Mouse (Mus musculus): ENCODE measurements around the gene Pced1a. TPM values are rescaled to one million over a fixed set of nuclear protein-coding genes. Genes with fewer than 3 reads are reported as not detected.

Pced1a gene
- total and polyA plus RNA-seq, 3 experiments = 11.6 to 17.1 (median 15.3) TPM

DNA sequence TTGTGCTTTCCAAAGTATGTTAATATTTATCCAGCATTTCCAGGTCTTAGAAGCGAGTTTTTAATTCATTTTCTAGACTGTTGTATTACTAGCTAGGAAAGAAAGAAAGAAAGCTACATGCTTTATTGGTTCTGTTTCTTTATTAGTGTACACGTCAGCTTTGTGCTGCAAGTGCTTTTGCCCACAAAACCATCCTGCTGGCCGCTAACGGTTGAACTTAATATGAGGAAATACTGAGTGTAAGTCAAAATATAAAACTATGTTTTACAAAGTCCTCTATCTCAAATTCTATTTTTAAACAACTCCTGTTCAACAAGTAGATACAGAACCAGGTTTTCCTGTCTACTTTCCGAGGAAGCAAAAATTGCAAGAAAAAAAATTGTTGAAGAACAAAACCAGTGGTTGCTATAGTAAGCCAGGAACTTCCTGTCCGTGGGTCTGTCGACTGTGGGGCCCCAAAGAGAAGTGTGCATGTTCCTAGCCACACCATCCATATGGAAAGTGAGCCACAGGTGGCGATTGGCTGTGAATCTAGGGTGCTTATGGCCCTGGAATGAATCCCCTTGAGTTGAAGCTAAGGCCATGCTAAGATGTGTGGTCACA, 48.5 kb upstream of the Pced1a start:
- H3K4me3 ChIP-seq (replicated peaks in 1 of 3; ENCODE audit: low read depth in 2 of 3, low read length in 2 of 3, poor library complexity in 1 of 3) = no peak overlapping the region
- no peak overlapping the region for H3K27ac ChIP-seq (ENCODE audit: insufficient read depth, low read depth)

GRCm38 (mm10) chr2:130469935-130470334, 45.4 kb upstream of the Pced1a start:
- TF ChIP-seq RCOR1 (conservative IDR thresholded peaks at IDR 0.05; ENCODE audit: low read depth, low read length) = no peak
- no peak for TF ChIP-seq MAX (IDR thresholded peaks at IDR 0.05; ENCODE audit: low read length)
- TF ChIP-seq HCFC1 (IDR thresholded peaks at IDR 0.05; ENCODE audit: low read depth, low read length) = no peak
- TF ChIP-seq ELF1 (IDR thresholded peaks at IDR 0.05; ENCODE audit: low read depth, low read length) = no peak
- TF ChIP-seq USF1 (IDR thresholded peaks at IDR 0.05; ENCODE audit: low read depth, low read length) = no peak
- no peak for TF ChIP-seq TCF12 (IDR thresholded peaks at IDR 0.05; ENCODE audit: low read depth, low read length)
- no peak for TF ChIP-seq CHD2 (IDR thresholded peaks at IDR 0.05; ENCODE audit: low read length)
- no peak for TF ChIP-seq UBTF (IDR thresholded peaks at IDR 0.05; ENCODE audit: low read depth, low read length)
- no peak for TF ChIP-seq ZNF384 (IDR thresholded peaks at IDR 0.05; ENCODE audit: low read depth, low read length)
- TF ChIP-seq KAT2A (IDR thresholded peaks at IDR 0.05; ENCODE audit: insufficient replicate concordance, low read length) = no peak
- no peak for TF ChIP-seq E2F4 (IDR thresholded peaks at IDR 0.05; ENCODE audit: insufficient replicate concordance, low read depth, low read length)
- no peak for TF ChIP-seq SMC3 (IDR thresholded peaks at IDR 0.05; ENCODE audit: low read depth, low read length)
- no peak for TF ChIP-seq IRF4 (IDR thresholded peaks at IDR 0.05; ENCODE audit: low read depth, low read length)
- TF ChIP-seq PAX5 (IDR thresholded peaks at IDR 0.05; ENCODE audit: low read length) = no peak
- TF ChIP-seq TBP (conservative IDR thresholded peaks at IDR 0.05; ENCODE audit: low read depth, low read length) = no peak
- no peak for TF ChIP-seq ZMIZ1 (IDR thresholded peaks at IDR 0.05; ENCODE audit: low read depth, low read length)
- DNase-seq (ENCODE audit: extremely low read depth) = no peak
- peaks cover 2 to 23% of the 10 kb centered on the region in 2 experiments; a peak in 2 of 4 replicates for H3K4me1 ChIP-seq (ENCODE audit: control insufficient read depth in 1 of 2, insufficient read depth in 2 of 2)
- in situ Hi-C loops (cut with MboI; ENCODE audit: low pct_ligation_motif_present, low pct_unique_long_range_greater_than_20kb, low sequenced_read_pairs) = no loop called here
- H3K9me3 ChIP-seq (replicated peaks; ENCODE audit: low read length) = no peaks in the 10 kb centered on the region
- no peak overlapping the region for H3K4me3 ChIP-seq (replicated peaks in 1 of 3; ENCODE audit: low read depth in 2 of 3, low read length in 2 of 3, poor library complexity in 1 of 3)
- H3K9ac ChIP-seq (ENCODE audit: insufficient read depth, low read depth) = no peak overlapping the region
- no peak overlapping the region for H3K4me2 ChIP-seq (ENCODE audit: insufficient read depth, low read depth, poor library complexity, severe bottlenecking)
- H3K27ac ChIP-seq (ENCODE audit: insufficient read depth, low read depth) = no peak overlapping the region
- peaks cover 0 to 10% of the 10 kb centered on the region in 2 experiments for H3K36me3 ChIP-seq (replicated peaks in 1 of 2; ENCODE audit: control insufficient read depth in 1 of 2, insufficient read depth in 1 of 2, low read length in 1 of 2)
- H3K27me3 ChIP-seq (replicated peaks) = no peaks in the 10 kb centered on the region
- no peaks in the 10 kb centered on the region; the same call in 1 of the 2 replicates for H3K79me2 ChIP-seq (replicated peaks; ENCODE audit: control insufficient read depth, extremely low read depth, insufficient read depth, poor library complexity, severe bottlenecking)
- dilution Hi-C loops (cut with MboI; ENCODE audit: extremely low pct_ligation_motif_present, extremely low pct_unique_long_range_greater_than_20kb, low sequenced_read_pairs) = no loop called here

More for the DNA sequence above, 48.5 kb upstream of the Pced1a start:
- dilution Hi-C loops (cut with MboI; ENCODE audit: extremely low pct_ligation_motif_present, extremely low pct_unique_long_range_greater_than_20kb, low sequenced_read_pairs) (no loop called here), in situ Hi-C loops (cut with MboI; ENCODE audit: low pct_ligation_motif_present, low pct_unique_long_range_greater_than_20kb, low sequenced_read_pairs) (no loop called here)
- H3K9me3 ChIP-seq (replicated peaks; ENCODE audit: low read length) = no peaks in the 10 kb centered on the region
- DNase-seq (ENCODE audit: extremely low read depth) = peak; percentile 40
- H3K27me3 ChIP-seq (replicated peaks) = no peaks in the 10 kb centered on the region
- peak overlapping the region; percentile 65 for H3K4me2 ChIP-seq (ENCODE audit: insufficient read depth, low read depth, poor library complexity, severe bottlenecking)
- peak; percentile 27; the same call in 1 of the 2 replicates for TF ChIP-seq TCF12 (IDR thresholded peaks at IDR 0.05; ENCODE audit: low read depth, low read length)
- peak; percentile 67 for TF ChIP-seq ZNF384 (IDR thresholded peaks at IDR 0.05; ENCODE audit: low read depth, low read length)
- no peak for TF ChIP-seq ZKSCAN1 (IDR thresholded peaks at IDR 0.05; ENCODE audit: borderline replicate concordance, low read depth, low read length)
- no peak for TF ChIP-seq MAX (IDR thresholded peaks at IDR 0.05; ENCODE audit: low read length)
- TF ChIP-seq BHLHE40 (IDR thresholded peaks at IDR 0.05; ENCODE audit: low read depth, low read length) = peak; percentile 61
- TF ChIP-seq EP300 (IDR thresholded peaks at IDR 0.05; ENCODE audit: low read length) = peak; percentile 29; the same call in 1 of the 2 replicates
- peaks cover 3% of the 10 kb centered on the region; the same call in 1 of the 2 replicates for H3K79me2 ChIP-seq (replicated peaks; ENCODE audit: control insufficient read depth, extremely low read depth, insufficient read depth, poor library complexity, severe bottlenecking)
- peaks cover 2 to 35% of the 10 kb centered on the region in 2 experiments; a peak in 2 of 4 replicates for H3K4me1 ChIP-seq (ENCODE audit: control insufficient read depth in 1 of 2, insufficient read depth in 2 of 2)
- H3K36me3 ChIP-seq (replicated peaks in 1 of 2; ENCODE audit: control insufficient read depth in 1 of 2, insufficient read depth in 1 of 2, low read length in 1 of 2) = peaks cover 0 to 14% of the 10 kb centered on the region in 2 experiments
- peak overlapping the region; percentile 50; the same call in 1 of the 2 replicates for H3K9ac ChIP-seq (ENCODE audit: insufficient read depth, low read depth)
